Comparison of ENCODE assay signal across 10 mouse cellular contexts in genomic region chr17:29081618-29082381, GRCm38 (mm10). TPM values are rescaled to one million over a fixed set of nuclear protein-coding genes. Genes with fewer than 3 reads are reported as not detected.
DNase-seq lines count a peak whose midpoint lies in the region; ATAC-seq lines count a peak whose summit lies in the region.
"Had no signal": no experiment of that assay in that cellular context is flagged by ENCODE, and none has a peak within 500 bp of the region (broad histone marks: within the 10 kb centered on the region; RNA-seq: fewer than 3 reads in every experiment).

No protein-coding gene starts in this region.

- no peak for ATAC-seq in embryonic facial prominence, embryonic 15.5 days (ENCODE audit: insufficient number of reproducible peaks, low FRiP score, low TSS enrichment, low read depth)
- ATAC-seq: Patski had no signal

- no peak for DNase-seq in heart, embryonic 10.5 days (ENCODE audit: low spot score)
- DNase-seq in heart, adult 18-20 months: no peak
- DNase-seq in CD4-positive helper T cell, adult 2 months (ENCODE audit: low read depth, low spot score): peak; percentile 86
- peak; percentile 43 to 61 for DNase-seq in left cerebral cortex, postnatal 36 days (ENCODE audit: low spot score in 2 of 2)
- DNase-seq in neural tube, embryonic 10.5 days (ENCODE audit: extremely low spot score, low spot score): peak; percentile 36
- DNase-seq in gastrocnemius, postnatal 10 days: no peak
- DNase-seq in cerebellum, adult 11-12 months: no peak

- H3K36me3 ChIP-seq in heart, embryonic 10.5 days: no peaks in the 10 kb centered on the region
- H3K36me3 ChIP-seq in embryonic facial prominence, embryonic 15.5 days: no peaks in the 10 kb centered on the region

- H3K27me3 ChIP-seq in heart, embryonic 10.5 days (ENCODE audit: insufficient read depth, poor library complexity, severe bottlenecking): peaks cover 25% of the 10 kb centered on the region
- peaks cover 10% of the 10 kb centered on the region for H3K27me3 ChIP-seq in embryonic facial prominence, embryonic 15.5 days
- H3K27me3 ChIP-seq: Patski had no signal

- peak overlapping the region; percentile 41 for H3K4me2 ChIP-seq in embryonic facial prominence, embryonic 15.5 days (replicated peaks)

- H3K27ac ChIP-seq in heart, embryonic 10.5 days: peak overlapping the region; percentile 60
- H3K27ac ChIP-seq in embryonic facial prominence, embryonic 15.5 days (replicated peaks): peak overlapping the region; percentile 44

- H3K4me3 ChIP-seq in heart, embryonic 10.5 days: peak overlapping the region; percentile 36
- H3K4me3 ChIP-seq in embryonic facial prominence, embryonic 15.5 days (replicated peaks): peak overlapping the region; percentile 13

- intact Hi-C loops in left cerebral cortex, postnatal 36 days (cut with DNase I): no loop called here

- no peaks in the 10 kb centered on the region for H3K9me3 ChIP-seq in heart, embryonic 10.5 days
- no peaks in the 10 kb centered on the region for H3K9me3 ChIP-seq in embryonic facial prominence, embryonic 15.5 days (replicated peaks)

- H3K9ac ChIP-seq in embryonic facial prominence, embryonic 15.5 days: peak overlapping the region; percentile 6

- peaks cover 37% of the 10 kb centered on the region for H3K4me1 ChIP-seq in heart, embryonic 10.5 days
- peaks cover 32% of the 10 kb centered on the region for H3K4me1 ChIP-seq in embryonic facial prominence, embryonic 15.5 days

- 6% methylated on average over 21 of the region's 21 CpGs for WGBS in heart, embryonic 10.5 days
- 6% methylated on average over 21 of the region's 21 CpGs for WGBS in embryonic facial prominence, embryonic 15.5 days

RNA-seq across cellular contexts. Expression of gene Cdkn1a, which starts 9.0 kb away (rescaled TPM):
- 31.3 and 33.1 TPM in 2 replicates for polyA plus RNA-seq in heart, embryonic 10.5 days (2016; fragmentation: Nextera tagmentation; extraction: Ambion mirVana)
- 100 to 1,000 TPM; 101 to 149 TPM for total RNA-seq in heart, adult 18-20 months (2021)
- 347 and 357 TPM in 2 replicates for polyA plus RNA-seq in embryonic facial prominence, embryonic 15.5 days (2015; fragmentation: Nextera tagmentation; extraction: Ambion mirVana)
- total RNA-seq in left cerebral cortex, postnatal 36 days (2021): 10 to 100 TPM; 27.0 to 40.0 TPM
- total RNA-seq in gastrocnemius, postnatal 10 days (2021): 10 to 100 TPM; 43.0 to 46.3 TPM

RNA-seq across cellular contexts. Expression of gene Rab44, which starts 32.1 kb away (rescaled TPM):
- 0.23 and 0.48 TPM in 2 replicates for polyA plus RNA-seq in heart, embryonic 10.5 days (2016; fragmentation: Nextera tagmentation; extraction: Ambion mirVana)
- total RNA-seq in heart, adult 18-20 months (2021): under 1 TPM in 1 of 2 experiments, not detected in 1; 0.69 TPM
- 3.4 and 4.5 TPM in 2 replicates for polyA plus RNA-seq in embryonic facial prominence, embryonic 15.5 days (2015; fragmentation: Nextera tagmentation; extraction: Ambion mirVana)
- under 1 TPM in 1 of 2 experiments, not detected in 1; 0.52 TPM for total RNA-seq in left cerebral cortex, postnatal 36 days (2021)
- 1 to 10 TPM in 1 of 2 experiments, under 1 TPM in 1; 0.68 to 1.6 TPM for total RNA-seq in gastrocnemius, postnatal 10 days (2021)
- total RNA-seq: liver, adult 2 months had no signal

RNA-seq across cellular contexts. Expression of gene Srsf3, which starts 49.4 kb away (rescaled TPM):
- 433 and 498 TPM in 2 replicates for polyA plus RNA-seq in heart, embryonic 10.5 days (2016; fragmentation: Nextera tagmentation; extraction: Ambion mirVana)
- total RNA-seq in heart, adult 18-20 months (2021): 10 to 100 TPM; 74.9 to 89.9 TPM
- polyA plus RNA-seq in embryonic facial prominence, embryonic 15.5 days (2015; fragmentation: Nextera tagmentation; extraction: Ambion mirVana): 485 and 487 TPM in 2 replicates
- 100 to 1,000 TPM; 101 to 118 TPM for total RNA-seq in left cerebral cortex, postnatal 36 days (2021)
- total RNA-seq in gastrocnemius, postnatal 10 days (2021): 10 to 100 TPM; 91.3 to 94.2 TPM

Comparison
In these comparisons a context has a peak if more than half of its experiments do, and no peak if none do; other contexts are left out.
1. DNase-seq: peak in CD4-positive helper T cell, adult 2 months (single experiment), left cerebral cortex, postnatal 36 days (2 of 2) and neural tube, embryonic 10.5 days (single experiment); none in heart, embryonic 10.5 days (single experiment), heart, adult 18-20 months (0 of 2), gastrocnemius, postnatal 10 days (single experiment) and cerebellum, adult 11-12 months (single experiment).